Mouse (Mus musculus): ENCODE results near the gene Msh6. TPM values are rescaled to one million over a fixed set of nuclear protein-coding genes. Genes with fewer than 3 reads are reported as not detected.

Gene Msh6
- total and polyA plus RNA-seq, 3 experiments = 76.5 to 79.3 (median 79.0) TPM

GRCm38 (mm10) chr17:88029194-88029970 lies 54.5 kb downstream of the Msh6 start:
- Histone ChIP-seq H3K4me3 (replicated peaks in 1 of 3; ENCODE audit: low read depth in 2 of 3, low read length in 2 of 3, poor library complexity in 1 of 3) (no peak overlapping the region), H3K79me2 (replicated peaks; ENCODE audit: control insufficient read depth, extremely low read depth, insufficient read depth, poor library complexity, severe bottlenecking) (peaks cover 95% of the 10 kb centered on the region), H3K9me3 (replicated peaks; ENCODE audit: low read length) (no peaks in the 10 kb centered on the region), H3K4me2 (ENCODE audit: insufficient read depth, low read depth, poor library complexity, severe bottlenecking) (no peak overlapping the region), H3K9ac (ENCODE audit: insufficient read depth, low read depth) (no peak overlapping the region), H3K36me3 (replicated peaks in 1 of 2; ENCODE audit: control insufficient read depth in 1 of 2, insufficient read depth in 1 of 2, low read length in 1 of 2) (peaks cover 8 to 40% of the 10 kb centered on the region in 2 experiments), H3K4me1 (ENCODE audit: control insufficient read depth in 1 of 2, insufficient read depth in 2 of 2) (peaks cover 11 to 57% of the 10 kb centered on the region in 2 experiments; a peak in 3 of 4 replicates), H3K27me3 (replicated peaks) (no peaks in the 10 kb centered on the region), H3K27ac (ENCODE audit: insufficient read depth, low read depth) (no peak overlapping the region)
- dilution Hi-C loops (cut with MboI; ENCODE audit: extremely low pct_ligation_motif_present, extremely low pct_unique_long_range_greater_than_20kb, low sequenced_read_pairs) = no loop called here
- DNase-seq (ENCODE audit: extremely low read depth) = no peak
- in situ Hi-C loops (cut with MboI; ENCODE audit: low pct_ligation_motif_present, low pct_unique_long_range_greater_than_20kb, low sequenced_read_pairs) = no loop called here
- no peak for TF ChIP-seq USF2 (conservative IDR thresholded peaks at IDR 0.05; ENCODE audit: low read depth, low read length)
- no peak for TF ChIP-seq MEF2A (IDR thresholded peaks at IDR 0.05; ENCODE audit: borderline replicate concordance, low read depth, low read length)
- TF ChIP-seq TBP (conservative IDR thresholded peaks at IDR 0.05; ENCODE audit: low read depth, low read length) = no peak
- no peak for TF ChIP-seq E2F4 (IDR thresholded peaks at IDR 0.05; ENCODE audit: insufficient replicate concordance, low read depth, low read length)
- TF ChIP-seq ZC3H11A (IDR thresholded peaks at IDR 0.05; ENCODE audit: low read depth, low read length) = no peak
- no peak for TF ChIP-seq SMC3 (IDR thresholded peaks at IDR 0.05; ENCODE audit: low read depth, low read length)
- no peak for TF ChIP-seq ETS1 (conservative IDR thresholded peaks at IDR 0.05; ENCODE audit: low read depth, low read length)
- no peak for TF ChIP-seq RAD21 (IDR thresholded peaks at IDR 0.05; ENCODE audit: low read depth, low read length)
- TF ChIP-seq NRF1 (IDR thresholded peaks at IDR 0.05; ENCODE audit: low read depth, low read length) = no peak
- no peak for TF ChIP-seq MAZ (IDR thresholded peaks at IDR 0.05; ENCODE audit: low read depth, low read length)
- TF ChIP-seq KAT2A (IDR thresholded peaks at IDR 0.05; ENCODE audit: insufficient replicate concordance, low read length) = no peak
- no peak for TF ChIP-seq PAX5 (IDR thresholded peaks at IDR 0.05; ENCODE audit: low read length)

DNA sequence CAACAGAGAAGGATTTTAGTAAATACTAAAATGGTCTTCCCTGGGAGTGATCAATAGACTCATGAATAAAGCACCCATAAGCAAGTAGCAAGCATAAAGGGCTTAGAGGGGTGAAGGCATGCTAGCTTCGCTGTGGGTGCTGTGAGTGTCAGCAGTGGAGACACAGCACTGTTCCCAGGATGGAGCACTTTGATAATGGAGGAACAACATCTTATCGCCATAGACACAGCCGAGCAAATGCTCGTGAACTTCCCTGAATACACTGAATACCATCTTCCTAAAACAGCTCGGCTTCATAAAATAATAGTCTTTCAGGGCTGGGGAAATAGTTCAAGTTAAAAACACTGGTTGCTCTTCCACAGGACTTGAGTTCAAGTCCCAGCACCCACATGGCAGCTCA lies 56.9 kb downstream of the Msh6 start:
- dilution Hi-C loops (cut with MboI; ENCODE audit: extremely low pct_ligation_motif_present, extremely low pct_unique_long_range_greater_than_20kb, low sequenced_read_pairs) = no loop called here
- Histone ChIP-seq H3K79me2 (replicated peaks; ENCODE audit: control insufficient read depth, extremely low read depth, insufficient read depth, poor library complexity, severe bottlenecking) (peaks cover 93% of the 10 kb centered on the region), H3K27ac (ENCODE audit: insufficient read depth, low read depth) (no peak overlapping the region), H3K9me3 (replicated peaks; ENCODE audit: low read length) (no peaks in the 10 kb centered on the region), H3K4me2 (ENCODE audit: insufficient read depth, low read depth, poor library complexity, severe bottlenecking) (no peak overlapping the region), H3K9ac (ENCODE audit: insufficient read depth, low read depth) (no peak overlapping the region), H3K4me3 (replicated peaks in 1 of 3; ENCODE audit: low read depth in 2 of 3, low read length in 2 of 3, poor library complexity in 1 of 3) (no peak overlapping the region), H3K36me3 (replicated peaks in 1 of 2; ENCODE audit: control insufficient read depth in 1 of 2, insufficient read depth in 1 of 2, low read length in 1 of 2) (peaks cover 8 to 48% of the 10 kb centered on the region in 2 experiments), H3K27me3 (replicated peaks) (no peaks in the 10 kb centered on the region), H3K4me1 (ENCODE audit: control insufficient read depth in 1 of 2, insufficient read depth in 2 of 2) (peaks cover 8 to 40% of the 10 kb centered on the region in 2 experiments; a peak in 2 of 4 replicates)
- TF ChIP-seq POLR2AphosphoS2 (IDR thresholded peaks at IDR 0.05; ENCODE audit: low read depth, low read length) (no peak), JUN (IDR thresholded peaks at IDR 0.05; ENCODE audit: insufficient read depth, low read depth, low read length) (no peak), E2F4 (IDR thresholded peaks at IDR 0.05; ENCODE audit: insufficient replicate concordance, low read depth, low read length) (no peak)
- no peak for DNase-seq (ENCODE audit: extremely low read depth)
- in situ Hi-C loops (cut with MboI; ENCODE audit: low pct_ligation_motif_present, low pct_unique_long_range_greater_than_20kb, low sequenced_read_pairs) = no loop called here

Data from CH12.LX (cell line).